Mouse (Mus musculus) liver, embryonic 14.5 days (tissue): ENCODE results near the gene Tead2. TPM values are rescaled to one million over a fixed set of nuclear protein-coding genes. Genes with fewer than 3 reads are reported as not detected.

ENCODE experiments used
- ATAC-seq: fragments of 200-750 bp; cut with Nextera tagmentation; 2 replicates; pipeline ENCODE4 v1.8.0; 2017; ENCODE audit warnings: moderate number of reproducible peaks, mild to moderate bottlenecking, moderate library complexity; ENCODE audit not compliant: insufficient read depth
- DNase-seq, 3 experiments: peaks; one replicate each; pipeline ENCODE4 v3.0.0-alpha.2; 2012 to 2013; ENCODE audit warnings: low read depth in 3 of 3, low spot score in 3 of 3
- H3K27ac ChIP-seq: fragments of 300-500 bp; sonication (generic); 2 replicates; pipeline ENCODE4 v1.5.1; 2014; ENCODE audit warnings: moderate library complexity, mild to moderate bottlenecking, control low read depth, inconsistent platforms
- H3K27me3 ChIP-seq: fragments of 300-500 bp; sonication (generic); 2 replicates; pipeline ENCODE4 v1.6.1; 2014; ENCODE audit warnings: mild to moderate bottlenecking, low read length, moderate library complexity; ENCODE audit not compliant: control insufficient read depth, insufficient read depth
- H3K36me3 ChIP-seq: fragments of 300-500 bp; sonication (generic); replicated peaks from 2 replicates; pipeline ENCODE4 v1.6.1; 2014; ENCODE audit warnings: low read depth; ENCODE audit not compliant: control insufficient read depth, insufficient read depth
- H3K4me1 ChIP-seq, 2 experiments: fragments of 200-500 bp in 1 of 2; fragments of 300-500 bp in 1 of 2; sonication (generic) in 1 of 2; replicated peaks; 2 replicates each; pipeline ENCODE4 v1.6.1; 2012 to 2014; ENCODE audit warnings: antibody characterized with exemption in 1 of 2, inconsistent platforms in 1 of 2, low read length in 1 of 2; ENCODE audit not compliant: control insufficient read depth in 2 of 2, insufficient read depth in 2 of 2
- H3K4me2 ChIP-seq: fragments of 300-500 bp; sonication (generic); 2 replicates; pipeline ENCODE4 v1.6.1; 2014; ENCODE audit warnings: low read depth, mild to moderate bottlenecking, control low read depth, moderate library complexity
- H3K4me3 ChIP-seq, 2 experiments: fragments of 200-500 bp in 1 of 2; fragments of 300-500 bp in 1 of 2; sonication (generic) in 1 of 2; 2 replicates each; pipeline ENCODE4 v1.5.1; 2012 to 2014; ENCODE audit warnings: low read depth in 2 of 2, low read length in 2 of 2, mild to moderate bottlenecking in 2 of 2, control low read depth in 1 of 2, inconsistent platforms in 1 of 2, moderate library complexity in 1 of 2; ENCODE audit not compliant: insufficient read depth in 1 of 2
- H3K9ac ChIP-seq: fragments of 300-500 bp; sonication (generic); replicated peaks from 2 replicates; pipeline ENCODE4 v1.6.1; 2014; ENCODE audit warnings: mild to moderate bottlenecking, control low read depth, moderate library complexity
- H3K9me3 ChIP-seq: fragments of 300-500 bp; sonication (generic); 2 replicates; pipeline ENCODE4 v1.6.1; 2016; ENCODE audit warnings: low read length, mixed read lengths; ENCODE audit not compliant: control insufficient read depth
- CTCF ChIP-seq: IDR thresholded peaks from 2 replicates; pipeline ENCODE4 v1.5.1; 2016; ENCODE audit warnings: antibody characterized with exemption, low read depth, control low read depth
- EP300 ChIP-seq: IDR thresholded peaks from 2 replicates; pipeline ENCODE4 v1.6.1; 2016; ENCODE audit warnings: antibody characterized with exemption, low read depth
- WGBS: fragments of 180-500 bp; shearing (Covaris S2); extraction: QIAGEN DNeasy Blood & Tissue Kit; methylation state at CpG from one replicate; pipeline ENCODE4 v1.1.7; 2014; ENCODE audit not compliant: insufficient replicate concordance; 5-methylcytosine and 5-hydroxymethylcytosine counted together
- polyA plus RNA-seq, 2 experiments: library from polyadenylated mRNA; depleted of rRNA in 1 of 2; stranded (reverse) in 1 of 2; unstranded in 1 of 2; fragments of >200 nt; fragmentation: Nextera tagmentation in 1 of 2; extraction: Ambion mirVana in 1 of 2; gene quantifications; 2 replicates each; pipeline versions ENCODE4 v1.2.1 to v1.2.3; 2012 to 2014

Gene Tead2
- polyA plus RNA-seq, 2 experiments, result 4.1 to 10.0 TPM

DNA sequence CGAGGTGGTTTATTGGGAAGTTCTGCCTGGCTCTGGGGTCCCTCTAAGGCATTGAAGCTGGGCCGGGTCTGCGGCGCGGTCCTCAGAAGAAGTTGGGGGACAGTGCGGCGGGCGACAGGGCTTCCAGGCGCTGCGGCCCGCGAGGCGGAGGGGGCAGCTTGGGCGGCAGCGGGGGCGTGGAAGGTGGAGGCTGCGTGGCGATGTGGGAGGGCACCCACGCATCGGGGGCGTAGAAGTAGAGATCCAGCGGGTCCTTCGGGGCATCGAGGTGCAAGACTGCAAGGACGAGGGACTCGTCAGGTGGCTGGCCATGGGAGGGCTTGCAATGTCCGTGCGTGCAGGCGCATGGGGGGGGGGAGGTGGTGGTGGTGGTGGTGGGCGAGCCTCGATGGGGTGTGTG, 39.2 kb upstream of the Tead2 start:
- H3K4me2 ChIP-seq, result no peak overlapping the region
- H3K27ac ChIP-seq, result no peak overlapping the region
- no peak for TF ChIP-seq EP300
- no peak for TF ChIP-seq CTCF
- DNase-seq, result no peak
- H3K27me3 ChIP-seq, result peaks cover 78% of the 10 kb centered on the region
- no peaks in the 10 kb centered on the region for H3K4me1 ChIP-seq
- H3K9me3 ChIP-seq, result no peaks in the 10 kb centered on the region
- no peaks in the 10 kb centered on the region for H3K36me3 ChIP-seq
- 5% methylated on average over 31 of the region's 31 CpGs for WGBS
- H3K4me3 ChIP-seq, result no peak overlapping the region
- no peak overlapping the region for H3K9ac ChIP-seq
- ATAC-seq, result no peak

GRCm38 (mm10) chr7:45178550-45178949, 37.0 kb upstream of the Tead2 start:
- no peak overlapping the region for H3K9ac ChIP-seq
- H3K9me3 ChIP-seq, result no peaks in the 10 kb centered on the region
- no peaks in the 10 kb centered on the region; a peak in 1 of 4 replicates for H3K4me1 ChIP-seq
- TF ChIP-seq EP300, result no peak
- no peak for TF ChIP-seq CTCF
- DNase-seq (no peak), ATAC-seq (no peak)
- peaks cover 92% of the 10 kb centered on the region for H3K27me3 ChIP-seq
- H3K4me2 ChIP-seq, result no peak overlapping the region
- no peaks in the 10 kb centered on the region for H3K36me3 ChIP-seq
- WGBS, result 21% methylated on average over 7 of the region's 7 CpGs
- H3K4me3 ChIP-seq, result no peak overlapping the region
- no peak overlapping the region for H3K27ac ChIP-seq

DNA sequence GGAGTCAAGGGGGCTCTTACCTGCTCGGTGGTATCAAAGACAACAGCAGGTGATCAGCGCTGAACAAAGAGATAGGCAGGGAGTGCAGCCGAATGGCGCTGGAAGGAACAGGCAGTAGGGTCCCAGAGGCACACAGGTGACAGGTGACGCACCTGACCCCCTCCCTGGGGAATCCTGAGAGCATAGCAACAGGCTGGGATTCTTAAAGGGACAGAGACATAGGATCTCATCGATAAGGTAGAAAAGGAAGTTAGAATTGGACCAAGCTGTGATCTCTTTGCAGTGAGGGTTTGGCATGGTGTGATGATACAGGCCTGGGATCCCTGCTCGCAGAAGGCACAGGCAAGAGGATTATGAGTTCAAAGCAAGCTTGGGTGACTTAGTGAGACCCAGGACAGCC, 36.1 kb upstream of the Tead2 start, which contains the start of gene Gfy:
TSS of gene Gfy (minus strand) at position 101 of the 400 bp plus-strand sequence.
- Histone ChIP-seq H3K4me1 (no peaks in the 10 kb centered on the region; a peak in 1 of 4 replicates), H3K36me3 (no peaks in the 10 kb centered on the region), H3K4me2 (no peak within 1 kb of the TSS), H3K27me3 (peaks cover 95% of the 10 kb centered on the region), H3K4me3 (no peak within 1 kb of the TSS), H3K27ac (no peak within 1 kb of the TSS), H3K9me3 (no peaks in the 10 kb centered on the region), H3K9ac (no peak within 1 kb of the TSS)
- 20% methylated on average over 7 of the region's 7 CpGs for WGBS
- DNase-seq (no peak), ATAC-seq (no peak)
- no peak for TF ChIP-seq CTCF

GRCm38 (mm10) chr7:45180896-45181477, 34.6 kb upstream of the Tead2 start, which contains the start of gene Pth2:
Pth2 (plus strand) TSS chr7:45180995.
- peak within 1 kb of the TSS in 1 of 2 experiments; percentile 9; a peak in 2 of 4 replicates for H3K4me3 ChIP-seq

DNA sequence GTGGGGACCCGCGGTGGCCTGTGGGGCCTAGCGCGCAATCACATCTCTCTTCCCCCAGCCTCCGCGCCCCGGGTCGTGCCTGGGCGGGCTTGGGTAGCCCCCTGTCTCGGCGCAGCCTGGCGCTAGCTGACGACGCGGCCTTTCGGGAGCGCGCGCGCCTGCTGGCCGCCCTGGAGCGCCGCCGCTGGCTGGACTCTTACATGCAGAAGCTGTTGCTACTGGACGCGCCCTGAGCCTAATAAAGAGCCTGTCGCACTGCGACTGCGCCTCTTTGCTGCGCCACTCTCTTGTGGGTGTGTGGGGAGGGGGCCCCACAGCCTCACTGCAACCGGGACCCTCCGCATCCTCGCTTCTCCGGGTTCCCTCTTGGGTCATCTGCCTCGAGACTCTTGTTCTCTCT, 34.0 kb upstream of the Tead2 start:
- 5% methylated on average over 35 of the region's 35 CpGs for WGBS
- DNase-seq, result peak in 1 of 3 experiments; percentile 19
- Histone ChIP-seq H3K27me3 (peaks cover 79% of the 10 kb centered on the region), H3K4me1 (no peaks in the 10 kb centered on the region; a peak in 1 of 4 replicates), H3K9me3 (no peaks in the 10 kb centered on the region), H3K4me2 (peak overlapping the region; percentile 51), H3K36me3 (no peaks in the 10 kb centered on the region), H3K9ac (no peak overlapping the region), H3K4me3 (peak overlapping the region in 1 of 2 experiments; percentile 9; a peak in 2 of 4 replicates), H3K27ac (no peak overlapping the region)
- TF ChIP-seq EP300, result no peak
- TF ChIP-seq CTCF, result no peak
- no peak for ATAC-seq

More at GRCm38 (mm10) chr7:45180896-45181477, 34.6 kb upstream of the Tead2 start, which contains the start of gene Pth2:
- no peak for ATAC-seq
- WGBS, result 21% methylated on average over 19 of the region's 20 CpGs
- Histone ChIP-seq H3K4me1 (no peaks in the 10 kb centered on the region; a peak in 1 of 4 replicates), H3K36me3 (no peaks in the 10 kb centered on the region), H3K27ac (no peak within 1 kb of the TSS), H3K9ac (no peak within 1 kb of the TSS), H3K9me3 (no peaks in the 10 kb centered on the region), H3K4me2 (peak within 1 kb of the TSS; percentile 51), H3K27me3 (peaks cover 85% of the 10 kb centered on the region)
- no peak for DNase-seq
- TF ChIP-seq CTCF (no peak), EP300 (no peak)
